Mouse (Mus musculus) macrophage (primary cell): ENCODE results near the gene Muc13. TPM values are rescaled to one million over a fixed set of nuclear protein-coding genes. Genes with fewer than 3 reads are reported as not detected.

Experiments
- H3K27ac ChIP-seq: fragments of 350-480 bp; formaldehyde crosslinking; 2 replicates; pipeline ENCODE4 v1.9.0; 2021
- H3K36me3 ChIP-seq: fragments of 350-480 bp; formaldehyde crosslinking; 2 replicates; pipeline ENCODE4 v1.9.0; 2021; ENCODE audit errors: inconsistent target
- H3K4me3 ChIP-seq: fragments of 350-480 bp; formaldehyde crosslinking; 2 replicates; pipeline ENCODE4 v1.9.0; 2021; ENCODE audit errors: inconsistent target
- H3K79me2 ChIP-seq: fragments of 350-480 bp; formaldehyde crosslinking; 2 replicates; pipeline ENCODE4 v1.9.0; 2021; ENCODE audit errors: inconsistent target
- WGBS: methylation state at CpG from one replicate; pipeline ENCODE4 v1.1.7; 2026; ENCODE audit warnings: inconsistent platforms; ENCODE audit not compliant: missing documents; 5-methylcytosine and 5-hydroxymethylcytosine counted together
- polyA plus RNA-seq: library from polyadenylated mRNA; stranded (reverse); fragments of 250-400 nt; gene quantifications from 3 replicates; pipeline ENCODE4 v1.2.4, GENCODE M21; 2018; ENCODE audit warnings: inconsistent platforms

Muc13 gene
- polyA plus RNA-seq, 1 experiment from 2014 or later, result 0.04 TPM

DNA sequence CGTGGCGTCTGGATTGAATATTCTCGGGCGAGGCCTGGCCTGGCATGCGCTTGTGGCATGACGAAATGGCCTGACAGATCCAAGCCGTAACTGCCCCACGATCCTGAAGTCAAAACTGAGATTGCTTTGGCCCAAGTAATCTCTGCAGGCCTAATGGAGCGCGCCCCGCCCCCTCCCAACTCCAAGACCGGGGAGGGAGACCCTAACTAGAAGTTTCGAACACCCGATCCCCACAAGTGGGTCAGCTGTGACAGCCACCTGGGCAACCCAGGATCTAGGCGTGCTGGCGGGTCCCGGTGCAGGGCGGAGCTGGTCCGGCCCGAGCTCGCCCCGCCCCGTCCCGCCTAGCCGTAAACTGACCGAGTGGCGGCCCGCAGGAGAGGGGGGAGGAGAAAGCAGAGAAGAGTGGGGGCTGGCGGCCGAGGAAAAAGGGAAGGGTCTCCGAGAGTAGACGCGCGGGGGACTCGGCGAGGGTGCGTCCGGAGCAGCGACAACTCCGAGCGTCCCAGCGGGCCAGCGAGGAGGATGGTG lies 35.5 kb downstream of the Muc13 start, which contains the start of gene Itgb5:
Itgb5 (plus strand) TSS at position 365 of the 531 bp plus-strand sequence.
- WGBS, result 3% methylated on average over 39 of the region's 43 CpGs
- no peaks in the 10 kb centered on the region for H3K36me3 ChIP-seq
- peaks cover 44% of the 10 kb centered on the region for H3K79me2 ChIP-seq
- H3K27ac ChIP-seq, result peak within 1 kb of the TSS; percentile 42
- peak within 1 kb of the TSS; percentile 85 for H3K4me3 ChIP-seq

DNA sequence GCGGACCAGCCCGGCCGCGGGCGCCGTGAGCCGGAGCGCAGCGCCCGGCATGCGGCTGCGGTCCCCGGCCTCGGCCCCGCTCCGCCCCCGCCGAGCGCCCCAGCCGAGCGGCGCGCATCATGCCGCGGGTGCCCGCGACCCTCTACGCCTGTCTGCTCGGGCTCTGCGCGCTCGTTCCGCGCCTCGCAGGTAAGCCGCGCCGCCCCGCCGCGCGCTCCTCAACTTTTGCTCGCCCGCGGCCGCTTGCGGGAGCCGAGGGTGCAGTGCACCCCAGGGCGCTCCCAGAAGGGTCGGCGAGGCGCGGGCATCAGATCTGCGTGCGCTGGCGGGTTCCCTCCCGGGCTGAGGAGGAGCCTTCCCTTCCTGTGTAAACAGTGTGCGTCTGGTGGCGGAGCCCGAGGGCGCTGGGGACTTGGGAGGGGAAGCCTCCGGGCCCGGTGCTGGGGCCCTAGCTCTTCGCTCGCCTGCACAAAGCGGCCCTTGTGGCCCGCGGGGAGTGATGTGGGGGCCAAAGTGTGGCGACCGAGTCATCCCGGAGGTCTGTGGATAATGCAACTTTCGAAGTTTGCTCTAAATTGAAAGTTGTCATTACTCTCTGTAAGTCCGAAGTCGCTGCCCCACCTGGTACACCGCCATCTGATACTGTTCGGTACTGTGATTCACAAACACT lies 36.1 kb downstream of the Muc13 start:
- peak overlapping the region; percentile 85 for H3K4me3 ChIP-seq
- WGBS, result under 1% methylated on average over 54 of the region's 76 CpGs
- H3K27ac ChIP-seq, result peak overlapping the region; percentile 42
- H3K79me2 ChIP-seq, result peaks cover 50% of the 10 kb centered on the region
- no peaks in the 10 kb centered on the region for H3K36me3 ChIP-seq

DNA sequence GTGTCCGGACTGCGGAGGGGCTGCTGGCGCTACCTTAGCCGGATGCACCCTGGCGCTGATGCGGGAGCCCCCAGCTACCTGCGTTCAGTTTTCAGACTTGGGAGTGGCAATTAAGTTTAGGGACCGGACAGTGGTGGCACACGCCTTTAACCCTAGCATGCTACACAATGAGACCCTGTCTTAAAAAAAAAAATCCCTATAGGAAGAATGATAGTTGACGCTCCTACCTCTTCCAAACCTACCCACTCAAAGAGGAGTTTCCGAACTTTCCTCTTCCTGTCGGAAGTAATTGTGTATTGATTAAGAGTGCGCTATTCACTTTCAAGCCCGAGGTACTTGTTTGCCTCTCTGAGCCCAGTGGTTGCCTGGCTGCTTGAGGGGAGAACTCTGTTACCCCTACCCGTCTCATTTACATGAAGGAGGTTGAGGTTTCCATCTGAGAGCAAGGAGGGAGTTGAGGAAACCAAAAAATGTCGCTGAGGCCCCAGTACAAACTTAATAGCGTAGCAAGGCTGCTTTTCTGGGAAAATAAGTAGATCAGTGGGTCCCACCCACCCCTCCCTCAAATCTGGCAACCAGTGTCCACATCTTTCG lies 36.8 kb downstream of the Muc13 start:
- 16% methylated on average over 18 of the region's 18 CpGs for WGBS
- Histone ChIP-seq H3K79me2 (peaks cover 56% of the 10 kb centered on the region), H3K36me3 (no peaks in the 10 kb centered on the region), H3K4me3 (peak overlapping the region; percentile 85), H3K27ac (peak overlapping the region; percentile 42)

DNA sequence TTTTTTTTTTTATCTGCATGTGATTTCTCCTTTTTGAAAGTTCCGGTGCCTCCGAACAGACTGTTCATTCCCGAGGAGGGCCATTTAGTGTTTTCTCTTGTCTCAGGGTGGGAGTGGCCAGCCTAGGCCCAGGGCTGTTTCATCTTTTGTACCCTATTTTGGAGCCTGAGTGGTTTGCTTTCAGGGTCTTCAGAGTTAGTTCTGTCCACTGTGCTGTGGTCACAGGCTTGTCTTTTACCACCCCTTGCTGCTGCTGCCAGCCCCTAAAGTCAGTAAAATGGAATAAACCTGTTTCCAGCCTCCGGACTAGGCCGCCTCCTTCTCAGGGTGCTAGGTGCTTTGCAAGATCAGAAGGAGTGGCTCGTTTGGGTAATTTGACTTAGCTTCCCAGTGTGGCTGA lies 38.2 kb downstream of the Muc13 start:
- Histone ChIP-seq H3K79me2 (peaks cover 66% of the 10 kb centered on the region), H3K36me3 (no peaks in the 10 kb centered on the region), H3K27ac (peak overlapping the region; percentile 58; the same call in 1 of the 2 replicates), H3K4me3 (no peak overlapping the region)
- 82% methylated on average over 6 of the region's 6 CpGs for WGBS

DNA sequence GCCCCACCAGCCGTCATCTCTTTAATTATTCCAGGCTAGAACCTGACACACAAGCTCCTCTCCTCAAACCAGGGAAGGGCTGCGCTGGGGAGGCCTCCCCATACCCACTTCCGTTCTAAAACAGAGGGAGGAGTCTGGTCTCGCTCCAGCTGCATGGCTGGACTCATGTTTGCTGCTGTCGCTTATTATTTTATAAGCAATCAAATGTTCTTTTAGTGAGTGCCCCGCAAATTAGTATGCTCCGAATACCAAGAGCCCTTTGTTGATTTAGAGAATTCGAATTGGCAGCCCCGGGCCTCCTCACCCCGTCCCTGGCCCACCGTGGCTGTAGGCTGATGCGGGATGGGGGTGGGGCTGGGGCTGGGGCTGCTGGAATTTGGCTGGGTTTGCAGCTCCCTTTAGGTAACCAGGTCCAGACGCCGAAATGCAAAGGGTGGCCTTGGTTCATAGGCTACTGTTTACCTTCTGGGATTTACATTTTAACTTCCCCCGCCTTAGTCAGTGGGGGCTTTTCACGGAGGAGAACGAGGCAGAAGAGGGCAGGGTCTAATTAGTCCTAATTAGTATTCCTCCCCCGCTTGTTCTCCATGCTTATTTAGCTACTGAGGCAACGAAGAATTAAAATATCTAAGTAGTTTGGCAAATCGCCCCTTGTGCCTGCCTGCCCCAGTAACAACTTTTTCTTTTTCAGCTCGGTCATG lies 39.0 kb downstream of the Muc13 start:
- peaks cover 74% of the 10 kb centered on the region for H3K79me2 ChIP-seq
- WGBS, result 11% methylated on average over 21 of the region's 21 CpGs
- peak overlapping the region; percentile 58 for H3K27ac ChIP-seq
- peak overlapping the region; percentile 15; the same call in 1 of the 2 replicates for H3K4me3 ChIP-seq
- no peaks in the 10 kb centered on the region for H3K36me3 ChIP-seq

DNA sequence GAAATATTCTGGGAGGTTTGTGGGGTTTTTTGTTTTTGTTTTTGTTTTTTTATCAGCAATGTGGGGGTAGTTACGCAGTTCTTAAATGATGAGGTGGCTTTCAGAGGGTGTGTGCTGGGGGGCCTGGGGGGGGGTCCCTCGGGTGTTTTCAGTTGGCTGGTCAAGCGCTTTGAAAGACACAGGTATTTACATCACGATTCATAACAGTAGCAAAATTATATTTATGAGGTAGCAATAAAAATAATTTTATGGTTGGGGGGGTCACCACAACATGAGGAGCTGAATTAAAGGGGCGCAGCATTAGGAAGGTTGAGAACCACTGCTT lies 39.6 kb downstream of the Muc13 start:
- 45% methylated on average over 4 of the region's 5 CpGs for WGBS
- peaks cover 79% of the 10 kb centered on the region for H3K79me2 ChIP-seq
- H3K27ac ChIP-seq, result peak overlapping the region; percentile 58
- H3K4me3 ChIP-seq, result peak overlapping the region; percentile 15; the same call in 1 of the 2 replicates
- H3K36me3 ChIP-seq, result no peaks in the 10 kb centered on the region

DNA sequence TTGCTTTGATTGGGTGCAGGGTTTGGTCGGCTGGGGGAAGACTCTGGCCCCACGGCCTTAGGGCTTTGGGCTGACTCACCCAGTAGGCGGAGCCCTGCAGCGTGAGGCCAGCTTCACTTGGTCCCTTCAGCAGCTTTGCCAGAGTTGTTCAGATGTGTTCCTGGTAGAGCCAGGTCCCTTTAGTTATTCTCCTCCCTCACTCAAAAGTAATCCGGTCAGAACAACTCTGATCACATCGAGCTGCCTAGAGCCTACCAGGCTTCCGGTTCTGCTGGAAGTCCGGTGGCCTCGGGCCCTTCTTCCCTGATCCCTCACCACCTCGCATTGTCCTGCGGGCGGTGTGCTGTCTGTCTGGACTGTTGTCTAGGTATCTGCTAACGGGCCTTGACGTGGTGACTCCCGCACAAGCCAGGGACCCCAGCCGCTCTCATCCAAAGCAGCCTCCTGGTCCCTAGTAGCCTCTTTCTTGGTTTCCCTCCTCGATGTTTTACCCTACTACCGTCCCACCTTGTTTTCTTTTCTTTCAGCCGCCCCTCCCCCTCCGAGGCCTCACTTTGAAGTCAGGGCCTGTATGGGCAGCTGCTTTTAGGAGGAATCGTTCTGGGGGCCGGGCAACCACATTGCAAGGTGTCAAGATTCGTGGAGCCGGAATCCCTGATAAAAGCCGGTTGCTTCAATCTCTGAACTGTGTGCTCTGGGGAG lies 40.1 kb downstream of the Muc13 start:
- Histone ChIP-seq H3K79me2 (peaks cover 85% of the 10 kb centered on the region), H3K4me3 (peak overlapping the region; percentile 15; the same call in 1 of the 2 replicates), H3K27ac (peak overlapping the region; percentile 58), H3K36me3 (no peaks in the 10 kb centered on the region)
- WGBS, result 35% methylated on average over 25 of the region's 25 CpGs

DNA sequence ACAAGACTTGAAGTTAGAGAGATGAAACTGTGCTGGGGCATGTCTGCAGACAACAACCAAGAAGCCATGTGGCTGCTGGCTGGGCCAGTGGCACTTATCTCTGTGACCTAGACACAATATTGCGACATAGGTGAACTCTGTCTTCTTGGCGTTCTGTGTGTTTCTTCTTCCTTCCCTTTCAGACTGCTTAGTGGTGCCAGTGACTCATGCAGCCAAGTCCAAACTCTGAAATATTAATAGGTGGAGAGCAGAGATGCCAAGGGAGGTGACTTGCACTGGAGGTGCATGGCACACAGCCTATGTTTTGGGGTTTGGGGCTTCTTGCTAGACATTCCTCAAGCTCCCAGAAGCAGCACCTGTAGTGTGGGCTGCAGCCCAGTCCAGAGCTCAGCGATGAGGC lies 42.8 kb downstream of the Muc13 start:
- Histone ChIP-seq H3K27ac (peak overlapping the region; percentile 48), H3K79me2 (peaks cover 95% of the 10 kb centered on the region), H3K36me3 (no peaks in the 10 kb centered on the region), H3K4me3 (no peak overlapping the region)
- 27% methylated on average over 3 of the region's 3 CpGs for WGBS

DNA sequence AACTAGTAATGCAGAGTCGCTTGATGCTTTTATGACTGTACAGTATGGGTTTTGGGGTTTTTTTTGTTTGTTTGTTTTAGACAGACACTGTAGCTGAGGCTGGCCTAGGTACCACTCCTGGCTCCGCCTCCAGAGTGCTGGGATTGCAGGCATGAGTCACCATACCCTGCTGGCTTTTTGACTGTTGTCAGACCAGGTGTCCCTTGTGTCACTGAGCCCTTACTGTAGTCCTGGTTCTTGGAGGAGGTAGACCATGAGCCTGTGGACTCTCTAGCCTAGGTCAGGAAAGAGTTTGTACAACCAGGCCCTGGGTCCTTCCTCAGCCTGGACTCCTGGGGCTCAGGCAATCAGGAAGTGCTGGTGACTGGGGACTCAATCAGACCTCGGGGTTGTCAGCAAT lies 43.4 kb downstream of the Muc13 start:
- WGBS, result 66% methylated on average over 3 of the region's 3 CpGs

DNA sequence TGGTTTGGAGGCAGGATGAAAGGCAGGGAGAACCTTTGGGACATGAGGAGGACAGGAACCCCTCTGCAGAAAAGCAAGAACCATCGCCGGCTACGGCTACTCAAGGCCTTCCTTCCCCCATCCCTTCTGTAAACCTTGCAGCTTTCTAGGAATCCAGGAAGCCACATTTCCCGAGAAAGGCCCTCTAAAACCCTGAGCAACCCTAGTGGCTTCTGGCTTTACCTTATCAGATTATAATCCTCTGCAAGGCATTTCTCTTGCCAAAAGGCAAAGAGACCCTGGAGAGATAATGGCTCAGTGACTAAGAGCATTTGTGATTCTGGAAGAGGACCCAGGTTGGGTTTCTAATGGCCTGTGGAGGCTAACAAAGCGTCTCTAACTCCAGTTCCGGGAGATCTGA lies 46.8 kb downstream of the Muc13 start:
- H3K79me2 ChIP-seq, result peaks cover 75% of the 10 kb centered on the region
- 82% methylated on average over 6 of the region's 6 CpGs for WGBS
- H3K36me3 ChIP-seq, result no peaks in the 10 kb centered on the region
- no peak overlapping the region for H3K27ac ChIP-seq
- no peak overlapping the region for H3K4me3 ChIP-seq

More for the DNA sequence above, 43.4 kb downstream of the Muc13 start:
- Histone ChIP-seq H3K27ac (peak overlapping the region; percentile 48), H3K79me2 (peaks cover 95% of the 10 kb centered on the region), H3K36me3 (no peaks in the 10 kb centered on the region), H3K4me3 (no peak overlapping the region)

DNA sequence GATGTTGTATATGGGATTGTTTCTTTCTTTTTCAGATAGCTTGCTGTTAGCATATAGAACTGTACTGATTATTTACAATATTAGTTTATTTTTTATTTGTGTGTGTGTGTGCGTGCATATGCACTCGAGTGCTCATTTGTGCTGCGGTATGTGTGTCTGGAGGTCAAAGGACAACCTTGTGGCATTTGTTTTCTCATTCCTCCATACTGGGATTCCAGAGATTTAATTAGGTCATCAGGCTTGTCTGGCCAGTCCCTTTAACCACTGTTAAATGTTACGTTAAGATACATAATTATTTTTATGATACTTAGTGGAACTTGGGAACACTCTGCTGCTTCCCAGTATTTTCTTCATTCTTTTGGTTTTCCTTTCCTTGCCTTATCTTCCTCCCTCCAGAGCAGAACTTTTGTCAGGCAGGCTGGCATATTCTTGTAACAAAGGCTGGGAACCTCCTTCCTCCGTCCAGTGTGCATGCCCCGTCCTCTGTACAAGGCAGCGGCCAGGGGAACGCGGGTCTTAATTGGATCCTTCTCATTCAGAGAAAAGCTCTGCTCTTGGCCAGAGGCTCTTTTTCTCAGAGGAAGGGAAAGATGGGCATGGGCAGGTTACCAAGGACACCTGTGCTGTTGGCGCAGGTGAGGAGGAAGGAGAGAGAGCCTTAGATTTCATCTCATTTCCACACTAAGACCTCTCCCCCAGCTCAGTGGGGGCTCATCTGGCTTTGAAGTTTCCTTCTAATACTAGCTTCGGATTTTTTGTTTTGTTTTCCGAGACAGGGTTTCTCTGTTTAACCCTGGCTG lies 48.4 kb downstream of the Muc13 start:
- Histone ChIP-seq H3K27ac (no peak overlapping the region), H3K4me3 (no peak overlapping the region), H3K79me2 (peaks cover 70% of the 10 kb centered on the region), H3K36me3 (peaks cover 8% of the 10 kb centered on the region; the same call in 1 of the 2 replicates)
- WGBS, result 96% methylated on average over 12 of the region's 12 CpGs

DNA sequence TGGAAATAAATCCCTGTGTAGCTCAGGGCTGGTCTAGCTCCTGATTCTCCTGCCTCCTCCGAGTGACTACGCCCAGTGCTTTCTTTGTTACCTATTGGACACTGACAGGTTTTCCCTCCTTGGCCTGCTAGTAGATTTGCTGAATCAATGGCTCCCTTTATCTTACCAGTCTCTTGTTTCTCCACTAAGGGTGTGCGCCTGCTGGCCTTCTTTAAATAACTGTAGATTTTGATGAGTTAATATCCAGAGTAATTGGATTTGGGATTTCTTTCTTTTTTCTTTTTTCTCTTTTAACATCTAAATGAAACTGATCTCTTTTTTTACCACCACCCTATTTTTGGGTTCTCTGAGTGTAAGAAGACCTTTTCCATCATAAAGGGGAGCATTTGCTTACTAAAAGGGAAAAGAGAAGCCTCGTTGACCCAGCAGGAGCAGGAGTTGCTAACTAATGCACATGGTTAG lies 50.3 kb downstream of the Muc13 start:
- 89% methylated on average over 4 of the region's 4 CpGs for WGBS

DNA sequence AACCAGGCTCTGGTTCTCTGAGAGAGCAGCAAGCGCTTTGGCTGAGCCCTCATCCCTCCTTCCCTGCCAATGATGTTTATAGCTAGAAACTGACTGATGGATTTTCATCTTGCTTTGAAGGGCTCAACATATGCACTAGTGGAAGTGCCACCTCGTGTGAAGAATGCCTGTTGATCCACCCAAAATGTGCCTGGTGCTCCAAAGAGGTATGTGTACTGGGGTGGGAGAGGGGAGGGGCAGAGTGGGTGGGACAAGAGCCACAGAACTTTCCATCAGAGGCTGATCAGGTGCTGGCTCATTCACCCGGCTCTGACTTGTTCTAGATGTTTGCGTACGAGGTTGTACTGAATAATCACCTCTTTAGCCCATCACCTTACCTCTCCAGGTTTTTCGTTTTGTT lies 51.0 kb downstream of the Muc13 start:
- WGBS, result 95% methylated on average over 6 of the region's 6 CpGs
- H3K79me2 ChIP-seq, result peaks cover 44% of the 10 kb centered on the region
- no peak overlapping the region for H3K4me3 ChIP-seq
- no peak overlapping the region for H3K27ac ChIP-seq
- H3K36me3 ChIP-seq, result peaks cover 8% of the 10 kb centered on the region; the same call in 1 of the 2 replicates

More for the DNA sequence above, 50.3 kb downstream of the Muc13 start:
- H3K36me3 ChIP-seq, result peaks cover 8% of the 10 kb centered on the region; the same call in 1 of the 2 replicates
- no peak overlapping the region for H3K4me3 ChIP-seq
- peaks cover 51% of the 10 kb centered on the region for H3K79me2 ChIP-seq
- H3K27ac ChIP-seq, result no peak overlapping the region
